Mouse (Mus musculus) cerebellum, adult (tissue): ENCODE results near the gene Siva1.
A peak's percentile ranks its signal among the peaks of the same experiment; 100 is the strongest.

Experiments
- ATAC-seq: cut with Nextera tagmentation; 2 replicates; pipeline ENCODE4 v1.9.2; 2017; ENCODE audit warnings: mild to moderate bottlenecking, moderate library complexity, mixed read lengths; ENCODE audit not compliant: insufficient number of reproducible peaks, low FRiP score, low TSS enrichment

Gene Siva1

GRCm38 (mm10) chr12:112644180-112644854 is at the start of gene Siva1:
Gene Siva1, plus strand, starts transcription at chr12:112644679.
- peak; percentile 94 for ATAC-seq

- ATAC-seq: no peak
These were observed 49.5 kb upstream of the Siva1 start for GRCm38 (mm10) chr12:112594989-112595388.

- ATAC-seq: no peak
These were observed 48.9 kb upstream of the Siva1 start for GRCm38 (mm10) chr12:112595626-112596025.

- no peak for ATAC-seq
These were observed 48.0 kb upstream of the Siva1 start for GRCm38 (mm10) chr12:112596454-112596853.

DNA sequence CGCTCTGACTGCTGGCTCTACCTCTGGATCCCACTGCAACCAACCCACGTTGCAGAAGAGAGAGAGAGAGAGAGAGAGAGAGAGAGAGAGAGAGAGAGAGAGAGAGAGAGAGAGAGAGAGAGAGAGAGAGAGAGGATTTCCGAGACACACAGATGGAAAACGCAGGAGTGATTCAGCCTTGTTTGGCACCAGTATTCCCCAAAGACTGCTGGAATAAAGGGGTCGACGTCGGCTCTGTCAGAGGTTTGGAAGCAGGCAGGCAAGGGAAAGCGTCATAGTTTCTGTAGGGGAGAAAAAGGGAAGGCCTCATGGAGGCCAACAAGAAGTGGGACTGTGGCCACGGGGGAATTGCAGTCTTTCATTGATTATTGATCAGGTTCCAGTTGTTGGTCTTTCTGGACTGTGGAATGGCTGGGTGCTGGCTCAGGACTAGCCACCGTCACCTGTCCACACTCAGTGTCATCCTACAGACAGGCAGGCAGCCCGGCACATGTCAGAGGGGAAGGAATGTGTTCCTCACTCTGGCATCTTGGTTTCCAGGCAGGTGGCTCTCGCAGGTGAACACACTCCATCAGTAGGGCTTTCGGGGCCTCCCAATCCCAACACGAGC is 47.5 kb upstream of the Siva1 start:
- ATAC-seq: no peak

DNA sequence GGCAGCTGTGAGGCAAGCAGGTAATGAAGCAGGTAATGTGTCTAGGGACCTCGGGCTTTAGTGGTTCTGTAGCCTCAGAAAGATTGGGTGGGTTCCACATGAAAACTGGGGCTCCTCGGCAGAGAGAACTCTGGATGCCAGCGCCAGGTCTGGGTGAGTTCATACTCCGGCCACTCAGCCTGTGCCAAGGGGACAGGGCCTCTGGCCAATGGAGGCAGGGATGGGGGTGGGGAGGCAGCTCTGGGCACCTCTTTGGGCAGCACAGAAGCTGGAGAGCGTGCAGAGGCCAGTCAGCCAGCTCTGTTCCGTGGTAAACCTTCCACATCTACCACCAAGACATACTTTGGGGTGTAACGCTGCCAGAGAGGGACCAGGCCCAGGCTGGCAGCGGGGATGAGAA is 46.9 kb upstream of the Siva1 start:
- no peak for ATAC-seq

DNA sequence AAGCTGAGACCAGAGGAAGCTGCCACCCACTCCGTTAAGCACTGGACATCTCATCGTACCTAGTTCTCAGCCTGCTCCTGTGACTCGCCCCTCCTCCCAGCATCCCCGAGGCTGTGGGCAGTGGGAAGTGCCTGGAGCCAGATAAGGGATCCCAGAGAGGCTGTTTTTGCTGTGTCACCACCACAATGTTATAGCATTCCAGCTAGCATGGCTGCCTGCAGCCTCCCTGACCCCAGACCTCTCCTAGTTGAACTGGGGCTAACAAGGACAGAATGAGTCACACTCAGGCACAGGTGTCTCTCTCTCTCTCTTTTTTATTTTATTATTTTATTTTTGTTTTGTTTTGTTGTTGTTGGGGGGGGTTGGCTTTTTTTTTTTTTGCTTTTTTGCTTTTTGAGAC is 45.3 kb upstream of the Siva1 start:
- no peak for ATAC-seq

- ATAC-seq: no peak
These were observed 44.4 kb upstream of the Siva1 start for GRCm38 (mm10) chr12:112599942-112600611.

DNA sequence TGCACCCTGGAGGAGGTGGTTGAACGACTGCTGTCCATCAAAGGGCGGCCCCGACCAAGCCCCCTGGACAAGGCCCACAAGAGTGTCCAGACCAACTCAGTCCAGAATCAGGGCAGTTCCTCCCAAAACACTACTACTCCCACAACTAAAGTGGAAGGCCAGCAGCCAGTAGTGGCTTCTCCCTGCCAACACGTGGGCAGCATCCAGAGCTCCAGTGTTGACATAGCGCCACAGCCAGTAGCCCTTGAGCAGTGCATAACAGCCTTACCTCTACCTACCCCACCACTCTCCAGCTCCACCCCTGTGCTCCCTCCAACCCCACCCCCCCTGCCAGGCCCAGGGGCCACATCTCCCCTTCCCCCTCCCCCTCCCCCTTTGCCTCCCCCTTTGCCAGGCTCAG is 40.5 kb upstream of the Siva1 start:
- no peak for ATAC-seq

GRCm38 (mm10) chr12:112604709-112605649 is 39.5 kb upstream of the Siva1 start:
- ATAC-seq: no peak

GRCm38 (mm10) chr12:112605766-112606165 is 38.7 kb upstream of the Siva1 start:
- peak; percentile 62; the same call in 1 of the 2 replicates for ATAC-seq

DNA sequence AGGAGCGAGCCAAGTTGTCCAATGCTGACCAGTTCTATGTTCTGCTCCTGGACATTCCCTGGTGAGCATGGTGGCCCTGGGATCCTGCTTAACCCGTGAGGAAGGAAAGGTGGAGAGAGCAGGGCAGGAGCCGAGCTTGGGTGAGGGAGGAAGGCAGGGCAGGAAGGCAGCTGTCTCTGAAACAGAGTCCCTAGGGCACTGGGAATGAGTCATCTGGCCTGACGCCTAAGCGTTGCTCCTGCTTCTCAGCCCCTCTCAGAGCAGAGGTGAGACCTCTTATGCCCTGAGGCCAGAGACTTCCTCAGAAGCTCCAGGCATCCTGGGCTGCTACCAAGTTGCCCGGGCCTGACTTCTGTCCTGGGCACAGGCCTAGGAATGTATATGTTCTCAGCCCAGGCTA is 37.5 kb upstream of the Siva1 start:
- no peak for ATAC-seq

GRCm38 (mm10) chr12:112609031-112609430 is 35.4 kb upstream of the Siva1 start:
- no peak for ATAC-seq

DNA sequence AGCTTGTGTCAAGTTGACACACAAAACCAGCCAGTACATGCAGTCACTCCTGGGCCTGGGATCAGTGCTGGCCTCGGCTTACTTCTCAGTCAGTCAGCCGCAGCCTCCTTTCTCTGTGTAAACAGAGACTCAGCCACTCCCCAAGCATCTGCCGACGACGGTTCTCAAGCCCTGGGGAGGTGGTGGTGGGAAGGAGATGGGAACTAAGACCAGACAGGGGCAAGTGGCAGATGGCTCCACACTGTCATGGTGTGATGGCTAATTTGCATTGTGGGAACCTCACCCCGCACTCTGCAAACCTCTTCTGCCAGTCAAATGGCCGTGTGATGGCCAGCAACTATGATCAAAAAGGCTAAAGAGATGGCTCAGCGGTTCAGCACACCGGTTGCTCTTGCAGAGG is 27.8 kb upstream of the Siva1 start:
- ATAC-seq: no peak

- ATAC-seq: no peak
These were observed 27.3 kb upstream of the Siva1 start for GRCm38 (mm10) chr12:112617184-112617583.

GRCm38 (mm10) chr12:112617898-112618380 is 26.5 kb upstream of the Siva1 start:
- no peak for ATAC-seq

DNA sequence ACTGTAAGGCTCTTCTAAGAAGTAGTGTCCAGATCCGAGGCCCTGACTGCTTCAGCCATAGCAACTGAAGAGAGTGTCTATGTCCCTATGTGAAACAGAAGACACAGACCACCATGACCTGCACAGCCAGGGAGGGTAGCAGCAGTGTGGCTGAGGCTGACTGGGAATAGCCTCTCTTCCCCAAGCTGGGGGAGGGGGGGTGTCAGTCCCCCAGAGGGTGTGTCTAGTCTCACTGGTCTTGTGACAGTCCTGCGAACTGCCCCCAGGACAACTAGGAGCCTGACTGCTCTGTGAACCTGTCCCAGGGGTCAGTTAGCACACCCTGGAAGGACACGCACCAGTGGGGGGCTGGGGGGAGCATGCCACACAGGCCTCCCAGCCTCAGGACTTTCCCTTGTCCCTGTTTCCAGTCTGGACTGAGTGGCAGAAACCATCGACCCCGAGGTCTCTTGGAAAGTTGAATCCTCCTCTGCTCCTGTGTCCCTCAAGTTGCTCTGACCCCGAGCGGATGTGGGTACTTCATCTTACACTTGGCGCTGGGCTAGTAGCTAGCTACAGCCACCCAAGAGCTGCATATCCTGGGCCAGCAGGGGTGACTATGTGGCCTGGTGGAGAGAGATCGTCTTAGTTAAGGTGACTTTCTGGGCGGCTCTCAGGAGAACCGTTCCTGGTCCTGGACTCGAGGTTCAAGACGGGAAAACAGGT is 25.3 kb upstream of the Siva1 start:
- ATAC-seq: no peak

GRCm38 (mm10) chr12:112619686-112620353 is 24.7 kb upstream of the Siva1 start, which contains the start of gene Adssl1:
Gene Adssl1, plus strand, starts transcription at chr12:112620045.
- peak; percentile 27 for ATAC-seq

GRCm38 (mm10) chr12:112620354-112621061 is 24.0 kb upstream of the Siva1 start:
- ATAC-seq: no peak
